Mouse (Mus musculus): ENCODE results near the gene Fndc3c1. TPM values are rescaled to one million over a fixed set of nuclear protein-coding genes. Genes with fewer than 3 reads are reported as not detected.
"Not testable (repeated sequence)": the region's sequence is repeated elsewhere in the genome, so short reads cannot be mapped to it uniquely, and the experiment has no call there.

Gene Fndc3c1
- polyA plus RNA-seq (2015; fragmentation: Nextera tagmentation; extraction: Ambion mirVana), result 2.1 and 3.0 TPM in 2 replicates

GRCm38 (mm10) chrX:106485101-106485651 lies at the start of gene Fndc3c1:
TSS of gene Fndc3c1 (minus strand) at chrX:106485401.
- WGBS, result 23% methylated on average over 31 of the region's 39 CpGs
- Histone ChIP-seq H3K4me3 (replicated peaks) (peak within 1 kb of the TSS; percentile 42), H3K9me3 (no peaks in the 10 kb centered on the region), H3K36me3 (no peaks in the 10 kb centered on the region), H3K27me3 (peaks cover 18% of the 10 kb centered on the region), H3K9ac (replicated peaks) (no peak within 1 kb of the TSS), H3K4me2 (replicated peaks) (peak within 1 kb of the TSS; percentile 66), H3K27ac (no peak within 1 kb of the TSS), H3K4me1 (replicated peaks) (0 out of 2 replicates have a peak, but pooled peaks cover 3% of the 10 kb centered on the region)
- ATAC-seq, result peak; percentile 96

DNA sequence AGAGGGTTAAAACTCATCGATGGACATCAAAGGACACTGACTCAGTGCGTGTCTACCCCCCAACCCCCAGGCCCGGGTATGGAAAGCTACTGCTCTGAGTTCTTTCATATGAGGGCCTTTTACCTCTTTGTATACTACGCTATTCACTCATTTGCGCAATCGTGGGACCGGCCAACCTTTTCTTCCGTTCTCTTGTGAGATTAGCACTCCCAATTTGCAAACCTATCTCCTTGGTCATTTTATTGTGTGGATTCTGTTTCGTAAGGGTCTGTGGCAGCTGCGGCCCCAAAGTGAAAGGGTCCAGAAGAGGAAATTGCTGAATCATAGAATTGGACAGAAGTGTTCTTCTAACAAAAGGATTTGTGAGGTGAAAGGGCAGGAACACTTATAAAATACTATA lies 1.2 kb upstream of the Fndc3c1 start:
- no peaks in the 10 kb centered on the region for H3K36me3 ChIP-seq
- H3K27ac ChIP-seq, result no peak overlapping the region
- peaks cover 18% of the 10 kb centered on the region for H3K27me3 ChIP-seq
- 30% methylated on average over 10 of the region's 10 CpGs for WGBS
- no peak overlapping the region for H3K4me3 ChIP-seq (replicated peaks)
- H3K4me1 ChIP-seq (replicated peaks), result 0 out of 2 replicates have a peak, but pooled peaks cover 3% of the 10 kb centered on the region
- no peak for ATAC-seq
- H3K4me2 ChIP-seq (replicated peaks), result no peak overlapping the region
- H3K9me3 ChIP-seq, result no peaks in the 10 kb centered on the region
- no peak overlapping the region for H3K9ac ChIP-seq (replicated peaks)

DNA sequence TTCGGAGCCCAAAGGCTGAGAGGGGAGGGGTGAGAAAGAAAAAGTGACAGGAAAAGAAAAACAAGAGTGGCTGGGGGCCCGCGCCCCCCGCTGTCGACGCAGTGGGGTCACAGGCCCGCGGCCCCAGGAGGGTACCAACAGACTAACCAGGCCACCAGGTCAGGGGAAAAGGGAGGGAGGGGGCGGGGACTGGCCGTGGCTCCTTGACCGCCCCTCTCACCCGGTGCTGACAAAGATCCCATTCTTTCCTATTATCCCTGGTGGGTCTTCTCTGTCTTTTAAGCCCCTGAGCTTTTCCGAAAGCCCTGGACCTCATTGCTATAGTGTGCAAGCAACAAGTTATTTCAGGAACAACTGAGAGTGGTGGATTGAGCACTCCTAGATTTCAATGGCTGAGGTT lies 470 bp upstream of the Fndc3c1 start:
- ATAC-seq, result peak; percentile 78
- Histone ChIP-seq H3K4me2 (replicated peaks) (peak overlapping the region; percentile 66), H3K27me3 (peaks cover 18% of the 10 kb centered on the region), H3K36me3 (no peaks in the 10 kb centered on the region), H3K9me3 (no peaks in the 10 kb centered on the region), H3K27ac (no peak overlapping the region), H3K9ac (replicated peaks) (no peak overlapping the region), H3K4me3 (replicated peaks) (peak overlapping the region; percentile 42), H3K4me1 (replicated peaks) (0 out of 2 replicates have a peak, but pooled peaks cover 3% of the 10 kb centered on the region)
- 28% methylated on average over 11 of the region's 13 CpGs for WGBS

- not testable (repeated sequence) for H3K4me3 ChIP-seq (replicated peaks); H3K4me1 ChIP-seq (replicated peaks); ATAC-seq; H3K9me3 ChIP-seq; H3K9ac ChIP-seq (replicated peaks); H3K4me2 ChIP-seq (replicated peaks); H3K36me3 ChIP-seq; H3K27ac ChIP-seq; H3K27me3 ChIP-seq
- 39% methylated on average over 2 of the region's 2 CpGs for WGBS
Observed at GRCm38 (mm10) chrX:106479891-106480290, 5.3 kb downstream of the Fndc3c1 start.

GRCm38 (mm10) chrX:106385304-106385703 lies 99.9 kb downstream of the Fndc3c1 start:
- Histone ChIP-seq H3K9ac (replicated peaks) (no peak overlapping the region), H3K36me3 (no peaks in the 10 kb centered on the region), H3K4me1 (replicated peaks) (no peaks in the 10 kb centered on the region), H3K27me3 (no peaks in the 10 kb centered on the region), H3K9me3 (no peaks in the 10 kb centered on the region), H3K4me2 (replicated peaks) (no peak overlapping the region), H3K4me3 (replicated peaks) (no peak overlapping the region), H3K27ac (no peak overlapping the region)
- ATAC-seq, result no peak

GRCm38 (mm10) chrX:106380608-106381007 lies 104.6 kb downstream of the Fndc3c1 start:
- H3K36me3 ChIP-seq, result no peaks in the 10 kb centered on the region

More at GRCm38 (mm10) chrX:106380608-106381007, 104.6 kb downstream of the Fndc3c1 start:
- no peak overlapping the region for H3K9ac ChIP-seq (replicated peaks)
- H3K9me3 ChIP-seq, result no peaks in the 10 kb centered on the region
- no peaks in the 10 kb centered on the region for H3K27me3 ChIP-seq
- ATAC-seq, result no peak
- H3K27ac ChIP-seq, result no peak overlapping the region
- H3K4me1 ChIP-seq (replicated peaks), result no peaks in the 10 kb centered on the region
- H3K4me3 ChIP-seq (replicated peaks), result no peak overlapping the region
- no peak overlapping the region for H3K4me2 ChIP-seq (replicated peaks)

Small RNAs within 50 kb of the gene (microRNA-seq; reads per million reads assigned to microRNA genes)
- not detected for gene Gm27428

Other genes with a start within 250 kb of the Fndc3c1 start
- gene Fnd3c2, start 230.0 kb downstream of the Fndc3c1 start, polyA plus RNA-seq (2015; fragmentation: Nextera tagmentation; extraction: Ambion mirVana), result not detected in 2 replicates
- 0.21 and 0.40 TPM in 2 replicates for gene Gm5127, start 97.8 kb upstream of the Fndc3c1 start, polyA plus RNA-seq (2015; fragmentation: Nextera tagmentation; extraction: Ambion mirVana)
- gene Cysltr1, start 118.3 kb upstream of the Fndc3c1 start, polyA plus RNA-seq (2015; fragmentation: Nextera tagmentation; extraction: Ambion mirVana), result 0.43 and 0.44 TPM in 2 replicates

Measured in midbrain, embryonic 13.5 days (tissue).